Mouse (Mus musculus) neural tube, embryonic 14.5 days (tissue): ENCODE measurements around the gene Nfia. TPM values are rescaled to one million over a fixed set of nuclear protein-coding genes. Genes with fewer than 3 reads are reported as not detected.

Experiments used
- ATAC-seq: fragments of 200-750 bp; cut with Nextera tagmentation; 2 replicates; pipeline ENCODE4 v1.8.0; 2017; ENCODE audit warnings: low read depth, mild to moderate bottlenecking, moderate TSS enrichment, moderate library complexity
- H3K27ac ChIP-seq: fragments of 300-500 bp; sonication (generic); 2 replicates; pipeline ENCODE4 v1.5.1; 2014; ENCODE audit warnings: low read depth, mild to moderate bottlenecking, control low read depth, low read length, moderate library complexity, mixed read lengths
- H3K27me3 ChIP-seq: fragments of 300-500 bp; sonication (generic); 2 replicates; pipeline ENCODE4 v1.6.1; 2014; ENCODE audit warnings: low read length; ENCODE audit not compliant: control insufficient read depth, insufficient read depth
- H3K36me3 ChIP-seq: fragments of 300-500 bp; sonication (generic); 2 replicates; pipeline ENCODE4 v1.6.1; 2014; ENCODE audit warnings: low read length, mixed read lengths; ENCODE audit not compliant: control insufficient read depth, insufficient read depth
- H3K4me1 ChIP-seq: fragments of 300-500 bp; sonication (generic); 2 replicates; pipeline ENCODE4 v1.6.1; 2014; ENCODE audit warnings: low read length; ENCODE audit not compliant: control insufficient read depth, insufficient read depth
- H3K4me2 ChIP-seq: fragments of 300-500 bp; sonication (generic); 2 replicates; pipeline ENCODE4 v1.6.1; 2014; ENCODE audit warnings: mild to moderate bottlenecking, low read depth, low read length, control low read depth
- H3K4me3 ChIP-seq: fragments of 300-500 bp; sonication (generic); 2 replicates; pipeline ENCODE4 v1.5.1; 2014; ENCODE audit warnings: low read depth, low read length, control low read depth, mixed read lengths
- H3K9ac ChIP-seq: fragments of 300-500 bp; sonication (generic); replicated peaks from 2 replicates; pipeline ENCODE4 v1.6.1; 2014; ENCODE audit warnings: low read depth, mild to moderate bottlenecking, control low read depth, low read length, mixed read lengths
- H3K9me3 ChIP-seq: fragments of 300-500 bp; sonication (generic); 2 replicates; pipeline ENCODE4 v1.6.1; 2016; ENCODE audit warnings: low read length; ENCODE audit not compliant: control insufficient read depth
- WGBS: fragments of 180-500 bp; shearing (Covaris S2); extraction: QIAGEN DNeasy Blood & Tissue Kit; methylation state at CpG from one replicate; pipeline ENCODE4 v1.1.7; 2014; 5-methylcytosine and 5-hydroxymethylcytosine counted together
- polyA plus RNA-seq: library from polyadenylated mRNA; unstranded; fragments of >200 nt; fragmentation: Nextera tagmentation; extraction: Ambion mirVana; gene quantifications from 2 replicates; pipeline ENCODE4 v1.2.1, GENCODE M21; 2014

The Nfia gene
- polyA plus RNA-seq, 1 experiment from 2014 or later: 50.0 TPM

- Histone ChIP-seq H3K4me2 (no peak overlapping the region), H3K4me1 (peaks cover 10% of the 10 kb centered on the region; the same call in 1 of the 2 replicates), H3K27me3 (no peaks in the 10 kb centered on the region), H3K4me3 (no peak overlapping the region), H3K36me3 (0 out of 2 replicates have a peak, but pooled peaks cover 4% of the 10 kb centered on the region), H3K9ac (no peak overlapping the region), H3K27ac (no peak overlapping the region), H3K9me3 (no peaks in the 10 kb centered on the region)
- no peak for ATAC-seq
- 78% methylated on average over 11 of the region's 11 CpGs for WGBS
Observed at GRCm38 (mm10) chr4:97784236-97784635, 11.7 kb downstream of the Nfia start.

GRCm38 (mm10) chr4:97785547-97786271 lies 13.2 kb downstream of the Nfia start:
- no peak overlapping the region for H3K9ac ChIP-seq
- no peaks in the 10 kb centered on the region for H3K27me3 ChIP-seq
- ATAC-seq: no peak; the same call in 1 of the 2 replicates
- peaks cover 10% of the 10 kb centered on the region; the same call in 1 of the 2 replicates for H3K4me1 ChIP-seq
- no peak overlapping the region for H3K27ac ChIP-seq
- WGBS: 64% methylated on average over 8 of the region's 8 CpGs
- no peaks in the 10 kb centered on the region for H3K9me3 ChIP-seq
- no peak overlapping the region for H3K4me3 ChIP-seq
- H3K36me3 ChIP-seq: 0 out of 2 replicates have a peak, but pooled peaks cover 4% of the 10 kb centered on the region
- 0 out of 2 replicates have a peak overlapping the region, but pooled peaks have one; percentile 8 for H3K4me2 ChIP-seq

- H3K4me2 ChIP-seq: no peak overlapping the region
- no peaks in the 10 kb centered on the region for H3K9me3 ChIP-seq
- H3K27me3 ChIP-seq: no peaks in the 10 kb centered on the region
- H3K4me3 ChIP-seq: no peak overlapping the region
- 0 out of 2 replicates have a peak, but pooled peaks cover 4% of the 10 kb centered on the region for H3K36me3 ChIP-seq
- ATAC-seq: no peak
- 49% methylated on average over 8 of the region's 8 CpGs for WGBS
- H3K27ac ChIP-seq: no peak overlapping the region
- H3K4me1 ChIP-seq: peaks cover 10% of the 10 kb centered on the region; the same call in 1 of the 2 replicates
- no peak overlapping the region for H3K9ac ChIP-seq
Observed at GRCm38 (mm10) chr4:97786571-97786970, 14.0 kb downstream of the Nfia start.

- WGBS: 71% methylated on average over 3 of the region's 3 CpGs
- Histone ChIP-seq H3K4me3 (no peak overlapping the region), H3K4me1 (peaks cover 10% of the 10 kb centered on the region; the same call in 1 of the 2 replicates), H3K9ac (no peak overlapping the region), H3K36me3 (0 out of 2 replicates have a peak, but pooled peaks cover 4% of the 10 kb centered on the region), H3K27me3 (no peaks in the 10 kb centered on the region), H3K27ac (no peak overlapping the region), H3K4me2 (peak overlapping the region; percentile 12; the same call in 1 of the 2 replicates), H3K9me3 (no peaks in the 10 kb centered on the region)
- no peak for ATAC-seq
Observed at GRCm38 (mm10) chr4:97787515-97787914, 15.0 kb downstream of the Nfia start.

GRCm38 (mm10) chr4:97788537-97788936 lies 16.0 kb downstream of the Nfia start:
- 54% methylated on average over 4 of the region's 4 CpGs for WGBS
- 0 out of 2 replicates have a peak, but pooled peaks have one; percentile 31 for ATAC-seq
- Histone ChIP-seq H3K4me3 (no peak overlapping the region), H3K36me3 (0 out of 2 replicates have a peak, but pooled peaks cover 2% of the 10 kb centered on the region), H3K4me2 (no peak overlapping the region), H3K4me1 (peaks cover 10% of the 10 kb centered on the region; the same call in 1 of the 2 replicates), H3K27me3 (no peaks in the 10 kb centered on the region), H3K27ac (no peak overlapping the region), H3K9ac (no peak overlapping the region), H3K9me3 (no peaks in the 10 kb centered on the region)

- Histone ChIP-seq H3K4me3 (no peak overlapping the region), H3K27me3 (no peaks in the 10 kb centered on the region), H3K4me2 (no peak overlapping the region), H3K4me1 (peaks cover 3% of the 10 kb centered on the region; the same call in 1 of the 2 replicates), H3K27ac (no peak overlapping the region), H3K9ac (no peak overlapping the region), H3K36me3 (no peaks in the 10 kb centered on the region), H3K9me3 (no peaks in the 10 kb centered on the region)
- WGBS: 75% methylated on average over 10 of the region's 10 CpGs
- ATAC-seq: no peak
Observed at GRCm38 (mm10) chr4:97793931-97794330, 21.4 kb downstream of the Nfia start.

GRCm38 (mm10) chr4:97794865-97795264 lies 22.3 kb downstream of the Nfia start:
- H3K9ac ChIP-seq: no peak overlapping the region
- H3K36me3 ChIP-seq: no peaks in the 10 kb centered on the region
- ATAC-seq: no peak
- H3K9me3 ChIP-seq: no peaks in the 10 kb centered on the region
- peaks cover 3% of the 10 kb centered on the region; the same call in 1 of the 2 replicates for H3K4me1 ChIP-seq
- H3K27ac ChIP-seq: no peak overlapping the region
- no peak overlapping the region for H3K4me2 ChIP-seq
- no peaks in the 10 kb centered on the region for H3K27me3 ChIP-seq
- 86% methylated on average over 4 of the region's 4 CpGs for WGBS
- no peak overlapping the region for H3K4me3 ChIP-seq

- H3K4me1 ChIP-seq: peaks cover 3% of the 10 kb centered on the region; the same call in 1 of the 2 replicates
Observed at GRCm38 (mm10) chr4:97795957-97796356, 23.4 kb downstream of the Nfia start.

GRCm38 (mm10) chr4:97796505-97796904 lies 24.0 kb downstream of the Nfia start:
- H3K4me2 ChIP-seq: no peak overlapping the region
- no peak for ATAC-seq
- no peak overlapping the region for H3K27ac ChIP-seq
- no peaks in the 10 kb centered on the region for H3K27me3 ChIP-seq
- H3K36me3 ChIP-seq: no peaks in the 10 kb centered on the region
- 77% methylated on average over 10 of the region's 10 CpGs for WGBS
- peaks cover 3% of the 10 kb centered on the region; the same call in 1 of the 2 replicates for H3K4me1 ChIP-seq
- no peaks in the 10 kb centered on the region for H3K9me3 ChIP-seq
- H3K4me3 ChIP-seq: no peak overlapping the region
- H3K9ac ChIP-seq: no peak overlapping the region

More at GRCm38 (mm10) chr4:97795957-97796356, 23.4 kb downstream of the Nfia start:
- Histone ChIP-seq H3K9ac (no peak overlapping the region), H3K4me3 (no peak overlapping the region), H3K27me3 (no peaks in the 10 kb centered on the region), H3K36me3 (no peaks in the 10 kb centered on the region), H3K4me2 (no peak overlapping the region), H3K9me3 (no peaks in the 10 kb centered on the region), H3K27ac (no peak overlapping the region)
- 58% methylated on average over 5 of the region's 5 CpGs for WGBS
- ATAC-seq: no peak
